Mouse (Mus musculus) heart, adult 2 months (tissue): ENCODE measurements at regions not wholly inside any gene's neighbourhood (a gene's known extent, or its start where the extent isn't known, plus 50 kb on each side); places are given as distances from the start of the nearest gene placed in this dataset.

Experiments used
- DNase-seq, 2 experiments: peaks; one replicate each; pipeline ENCODE4 v3.0.0; 2021
- H3K27ac ChIP-seq: fragments of 200-600 bp; 2 replicates; pipeline ENCODE4 v1.8.1; 2022
- H3K27me3 ChIP-seq: fragments of 200-500 bp; 2 replicates; pipeline ENCODE4 v1.6.1; 2012; ENCODE audit warnings: mild to moderate bottlenecking, low read length, inconsistent platforms, mixed read lengths; ENCODE audit not compliant: control insufficient read depth, insufficient read depth
- H3K36me3 ChIP-seq: fragments of 200-500 bp; 2 replicates; pipeline ENCODE4 v1.6.1; 2012; ENCODE audit warnings: low read length, inconsistent platforms; ENCODE audit not compliant: control insufficient read depth, insufficient read depth
- H3K4me1 ChIP-seq: fragments of 200-500 bp; 2 replicates; pipeline ENCODE4 v1.6.1; 2011; ENCODE audit warnings: low read length; ENCODE audit not compliant: control insufficient read depth, insufficient read depth
- H3K4me3 ChIP-seq: fragments of 200-600 bp; 2 replicates; pipeline ENCODE4 v1.8.1; 2022
- H3K79me2 ChIP-seq: fragments of 200-500 bp; replicated peaks from 2 replicates; pipeline ENCODE4 v1.6.1; 2012; ENCODE audit warnings: mild to moderate bottlenecking, inconsistent platforms, low read length, moderate library complexity, mixed read lengths; ENCODE audit not compliant: control insufficient read depth, insufficient read depth
- H3K9ac ChIP-seq: fragments of 200-500 bp; 2 replicates; pipeline ENCODE4 v1.6.1; 2012; ENCODE audit warnings: low read depth, mild to moderate bottlenecking, control low read depth, inconsistent platforms, low read length, mixed read lengths
- CTCF ChIP-seq: fragments of 200-600 bp; IDR thresholded peaks from 2 replicates; pipeline ENCODE4 v1.8.1; 2022; ENCODE audit warnings: antibody characterized with exemption, mild to moderate bottlenecking, moderate library complexity
- EP300 ChIP-seq: fragments of 200-500 bp; IDR thresholded peaks from 2 replicates; pipeline ENCODE4 v1.6.1; 2011; ENCODE audit warnings: low read depth, low read length, control low read depth; ENCODE audit not compliant: insufficient read depth
- POLR2A ChIP-seq: fragments of 200-500 bp; IDR thresholded peaks from 2 replicates; pipeline ENCODE4 v1.6.1; 2011; ENCODE audit warnings: mild to moderate bottlenecking, low read depth, low read length, control low read depth; ENCODE audit not compliant: insufficient read depth
- WGBS: fragments of 180-500 bp; shearing (Covaris S2); methylation state at CpG from one replicate; pipeline ENCODE4 v1.1.7; 2018; 5-methylcytosine and 5-hydroxymethylcytosine counted together
- intact Hi-C: fragments of 180-260 bp; cut with DNase I; formaldehyde crosslinking; loops from one replicate; pipeline ENCODE4 v1.15.1; 2025

DNA sequence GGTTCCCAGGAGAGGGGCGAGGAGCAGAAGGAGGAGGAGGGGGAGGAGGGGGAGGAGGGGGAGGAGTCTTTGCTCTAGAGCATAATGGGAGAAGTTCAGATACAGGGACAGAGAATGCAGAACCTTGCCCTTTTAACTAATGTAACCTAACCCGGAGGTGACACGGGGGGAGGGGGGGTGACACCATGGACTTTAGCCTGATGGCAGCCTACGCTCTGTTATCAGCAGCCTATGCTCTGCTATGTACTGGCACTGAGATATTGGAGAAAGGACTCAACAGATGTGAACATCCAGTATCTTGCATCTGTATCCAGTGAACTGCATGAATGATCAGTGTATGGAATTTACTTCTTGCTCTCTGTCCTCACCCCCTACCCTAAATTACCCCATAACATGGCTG lies 77.7 kb upstream of the S1pr1 start:
- Histone ChIP-seq H3K4me1 (peaks cover 12% of the 10 kb centered on the region), H3K27me3 (no peaks in the 10 kb centered on the region), H3K9ac (peak overlapping the region; percentile 31; the same call in 1 of the 2 replicates), H3K79me2 (no peaks in the 10 kb centered on the region; the same call in 1 of the 2 replicates), H3K27ac (peak overlapping the region; percentile 59), H3K36me3 (no peaks in the 10 kb centered on the region), H3K4me3 (no peak overlapping the region)
- no peak for DNase-seq
- WGBS = 19% methylated on average over 4 of the region's 4 CpGs
- TF ChIP-seq EP300 (no peak), POLR2A (no peak), CTCF (no peak)
- intact Hi-C loops = loop anchor here (1.0 to 5.0 kb wide), 3 partner anchors 22 to 95 kb away; partner anchors contain the start of gene Dph5

DNA sequence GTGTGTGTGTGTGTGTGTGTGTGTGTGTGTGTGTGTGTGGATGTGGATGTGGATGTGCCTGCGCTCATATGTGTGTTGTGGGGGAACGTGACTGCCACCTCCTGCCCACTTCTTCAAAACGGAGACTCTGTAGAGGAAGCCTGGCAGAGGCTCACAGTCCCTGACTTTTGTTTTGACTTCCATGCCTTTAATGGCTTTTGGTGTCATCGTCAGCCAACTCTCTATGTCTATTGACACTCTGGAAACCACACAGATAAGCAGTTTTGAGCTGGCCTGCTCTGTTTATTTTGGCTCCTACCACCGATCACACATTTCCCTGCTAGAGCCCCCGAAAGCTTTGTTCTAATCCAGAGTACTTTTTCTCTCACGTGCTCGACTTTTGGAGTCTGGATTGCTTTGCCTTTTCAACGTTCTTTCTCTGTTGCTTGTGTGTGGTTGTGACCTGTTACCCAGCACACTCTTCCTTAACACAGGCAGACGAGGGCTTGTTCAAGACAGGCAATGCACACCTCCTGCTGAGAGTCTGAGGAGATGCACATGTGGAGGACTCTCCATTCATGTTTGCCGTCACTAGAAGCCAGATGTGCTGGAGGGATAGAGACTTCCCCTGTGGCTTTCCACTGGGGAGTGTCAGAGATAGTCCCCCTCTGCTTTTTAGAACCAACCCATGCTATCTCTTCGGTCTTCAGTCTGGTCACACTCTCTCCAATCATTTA lies 78.6 kb upstream of the S1pr1 start:
- 9% methylated on average over 12 of the region's 12 CpGs for WGBS
- DNase-seq = peak; percentile 57 to 73

DNA sequence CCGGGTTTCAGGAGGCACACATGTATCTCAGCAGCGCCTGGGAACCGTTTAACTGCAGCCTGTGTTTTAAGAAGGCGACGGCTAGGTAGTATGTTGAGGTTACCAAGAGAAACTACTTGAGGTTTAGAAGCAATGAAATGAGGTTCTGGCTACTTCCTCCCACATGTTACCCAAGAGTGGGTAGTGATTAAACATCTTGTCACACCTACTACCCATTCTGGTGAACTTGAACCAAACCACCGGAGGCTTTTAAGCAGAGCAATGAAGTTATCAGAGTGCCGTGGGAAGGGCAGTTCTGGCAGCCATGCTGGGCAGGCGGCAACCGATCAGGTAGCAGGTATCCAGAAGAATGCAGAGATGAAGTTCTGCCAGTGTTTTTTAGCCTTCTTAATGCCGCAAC lies 84.5 kb upstream of the S1pr1 start:
- Histone ChIP-seq H3K36me3 (no peaks in the 10 kb centered on the region; the same call in 1 of the 2 replicates), H3K9ac (no peak overlapping the region), H3K27me3 (no peaks in the 10 kb centered on the region), H3K27ac (no peak overlapping the region), H3K4me1 (peaks cover 7% of the 10 kb centered on the region), H3K79me2 (no peaks in the 10 kb centered on the region; the same call in 1 of the 2 replicates), H3K4me3 (no peak overlapping the region)
- WGBS = 84% methylated on average over 10 of the region's 10 CpGs
- DNase-seq = no peak
- intact Hi-C loops = no loop called here
- no peak for TF ChIP-seq EP300
- TF ChIP-seq POLR2A = no peak
- TF ChIP-seq CTCF = no peak

More for the DNA sequence above, 78.6 kb upstream of the S1pr1 start:
- no peaks in the 10 kb centered on the region for H3K36me3 ChIP-seq
- H3K27ac ChIP-seq = peak overlapping the region; percentile 71
- H3K4me3 ChIP-seq = peak overlapping the region; percentile 23; the same call in 1 of the 2 replicates
- TF ChIP-seq POLR2A = no peak
- peak; percentile 57; the same call in 1 of the 2 replicates for TF ChIP-seq EP300
- peak; percentile 47 for TF ChIP-seq CTCF
- H3K79me2 ChIP-seq = no peaks in the 10 kb centered on the region; the same call in 1 of the 2 replicates
- peak overlapping the region; percentile 54 for H3K9ac ChIP-seq
- intact Hi-C loops = loop anchor here (1.0 to 5.0 kb wide), 4 partner anchors 21 to 133 kb away; partner anchors contain the start of gene Dph5
- peaks cover 12% of the 10 kb centered on the region for H3K4me1 ChIP-seq
- H3K27me3 ChIP-seq = no peaks in the 10 kb centered on the region

DNA sequence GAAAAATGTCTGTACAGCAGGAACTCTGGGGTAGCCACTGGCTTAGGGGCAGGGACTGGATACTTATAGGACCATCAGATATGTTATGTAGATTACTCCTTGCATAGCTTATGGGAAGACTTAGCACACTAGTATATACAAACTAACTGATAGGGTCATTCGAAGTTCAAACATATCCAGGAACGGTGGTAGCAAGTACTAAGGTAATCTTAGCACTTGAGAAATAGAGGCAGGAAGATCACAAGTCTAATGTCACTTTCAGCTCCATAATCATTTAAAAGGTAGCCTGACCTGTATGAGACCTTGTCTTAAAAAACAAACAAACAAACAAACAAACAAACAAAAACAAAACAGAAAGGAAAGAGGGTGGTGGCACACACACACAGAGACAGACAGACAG lies 85.1 kb upstream of the S1pr1 start:
- intact Hi-C loops = no loop called here
- Histone ChIP-seq H3K36me3 (no peaks in the 10 kb centered on the region; the same call in 1 of the 2 replicates), H3K4me3 (no peak overlapping the region), H3K79me2 (no peaks in the 10 kb centered on the region), H3K4me1 (peaks cover 7% of the 10 kb centered on the region), H3K27ac (no peak overlapping the region), H3K9ac (no peak overlapping the region), H3K27me3 (no peaks in the 10 kb centered on the region)
- no peak for DNase-seq
- no peak for TF ChIP-seq POLR2A
- TF ChIP-seq EP300 = no peak
- TF ChIP-seq CTCF = no peak
- 72% methylated on average over 2 of the region's 2 CpGs for WGBS

DNA sequence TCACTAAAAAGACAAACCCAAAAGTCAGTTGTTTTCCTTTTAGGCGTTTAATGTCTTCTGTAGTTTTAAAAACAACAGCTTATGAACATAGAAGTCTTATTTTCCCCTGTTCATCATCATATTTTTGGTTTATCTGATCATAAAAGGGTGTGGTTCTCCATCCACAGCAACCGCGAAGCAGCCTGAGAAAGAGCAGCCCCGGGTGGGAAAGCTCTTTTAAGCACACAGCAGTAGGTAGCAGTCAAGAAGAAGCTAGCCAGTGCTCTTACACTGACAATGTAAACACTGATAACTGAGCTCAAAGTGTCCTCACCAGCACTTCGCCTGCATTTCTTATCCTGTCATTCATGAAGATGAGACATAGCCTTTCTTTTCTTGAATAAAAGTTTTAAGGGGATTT lies 86.0 kb upstream of the S1pr1 start:
- peak overlapping the region; percentile 51 for H3K27ac ChIP-seq
- peaks cover 7% of the 10 kb centered on the region for H3K4me1 ChIP-seq
- H3K9ac ChIP-seq = no peak overlapping the region
- WGBS = 40% methylated on average over 5 of the region's 5 CpGs
- TF ChIP-seq EP300 (no peak), CTCF (no peak)
- H3K79me2 ChIP-seq = no peaks in the 10 kb centered on the region
- no peak overlapping the region for H3K4me3 ChIP-seq
- H3K36me3 ChIP-seq = no peaks in the 10 kb centered on the region; the same call in 1 of the 2 replicates
- no peak for DNase-seq
- H3K27me3 ChIP-seq = no peaks in the 10 kb centered on the region
- intact Hi-C loops = no loop called here

DNA sequence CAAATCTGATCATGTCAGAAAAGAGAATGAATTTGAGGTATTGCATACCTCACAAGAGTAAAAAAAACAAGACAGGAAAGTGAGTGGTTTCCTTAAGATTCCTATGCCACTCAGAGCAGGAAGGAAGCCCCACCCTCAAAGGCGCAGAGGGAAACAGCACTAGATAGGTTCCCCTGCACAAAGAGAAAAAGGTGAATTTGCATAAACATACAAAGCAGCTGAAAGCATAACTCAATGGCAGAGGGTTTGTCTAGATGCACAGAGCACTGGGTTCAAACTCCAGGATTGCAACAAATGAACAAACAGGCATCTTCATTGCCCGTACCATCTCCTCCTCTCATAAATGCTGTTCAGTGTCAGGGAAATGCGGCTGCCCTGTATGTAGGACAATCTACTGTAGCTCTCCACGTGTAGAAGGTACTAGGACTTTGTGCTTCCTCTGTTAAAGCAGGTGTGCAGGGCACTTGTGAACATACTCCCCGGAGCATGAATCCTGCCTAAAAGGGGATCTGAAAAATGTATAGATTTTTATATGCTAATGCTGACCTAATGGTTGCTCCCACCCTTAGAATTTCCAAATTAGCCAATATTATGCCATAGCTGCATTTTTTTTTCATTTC lies 85.9 kb upstream of the Dph5 start:
- TF ChIP-seq POLR2A (no peak), EP300 (no peak), CTCF (no peak)
- Histone ChIP-seq H3K27ac (peak overlapping the region; percentile 51), H3K4me3 (no peak overlapping the region), H3K9ac (no peak overlapping the region), H3K4me1 (peaks cover 7% of the 10 kb centered on the region), H3K79me2 (no peaks in the 10 kb centered on the region), H3K36me3 (no peaks in the 10 kb centered on the region; the same call in 1 of the 2 replicates), H3K27me3 (no peaks in the 10 kb centered on the region)
- intact Hi-C loops = no loop called here
- peak in 1 of 2 experiments; percentile 28 for DNase-seq
- 55% methylated on average over 5 of the region's 5 CpGs for WGBS
